Mouse (Mus musculus): ENCODE data around the gene Depp1. TPM values are rescaled to one million over a fixed set of nuclear protein-coding genes. Genes with fewer than 3 reads are reported as not detected.

The Depp1 gene
- polyA plus RNA-seq, 2 experiments from 2014 or later: not detected

- ATAC-seq: no peak
These were observed 598 bp upstream of the Depp1 start for GRCm38 (mm10) chr6:116649811-116650210.

- ATAC-seq: no peak
These were observed 1.2 kb downstream of the Depp1 start for GRCm38 (mm10) chr6:116651437-116652118.

DNA sequence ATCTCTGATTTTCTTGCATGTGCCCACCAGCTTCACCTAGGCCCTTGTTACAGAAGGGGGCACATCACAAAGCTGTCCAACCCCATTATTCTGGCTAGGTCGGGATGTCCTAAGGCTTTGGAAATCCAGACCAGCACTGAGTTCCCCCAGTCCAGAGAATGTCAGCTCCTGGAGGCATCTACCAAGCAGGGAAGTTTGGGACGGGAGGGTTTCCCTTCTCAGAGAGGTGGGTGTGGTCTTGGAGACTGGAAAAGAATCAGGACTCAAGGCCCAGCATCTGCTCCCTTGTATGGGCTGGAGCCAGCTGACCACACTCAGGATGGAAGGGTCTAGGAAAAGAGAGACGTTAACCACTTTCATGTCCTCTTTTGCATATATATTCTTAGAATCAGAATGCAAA lies 2.8 kb downstream of the Depp1 start:
- no peak for ATAC-seq

DNA sequence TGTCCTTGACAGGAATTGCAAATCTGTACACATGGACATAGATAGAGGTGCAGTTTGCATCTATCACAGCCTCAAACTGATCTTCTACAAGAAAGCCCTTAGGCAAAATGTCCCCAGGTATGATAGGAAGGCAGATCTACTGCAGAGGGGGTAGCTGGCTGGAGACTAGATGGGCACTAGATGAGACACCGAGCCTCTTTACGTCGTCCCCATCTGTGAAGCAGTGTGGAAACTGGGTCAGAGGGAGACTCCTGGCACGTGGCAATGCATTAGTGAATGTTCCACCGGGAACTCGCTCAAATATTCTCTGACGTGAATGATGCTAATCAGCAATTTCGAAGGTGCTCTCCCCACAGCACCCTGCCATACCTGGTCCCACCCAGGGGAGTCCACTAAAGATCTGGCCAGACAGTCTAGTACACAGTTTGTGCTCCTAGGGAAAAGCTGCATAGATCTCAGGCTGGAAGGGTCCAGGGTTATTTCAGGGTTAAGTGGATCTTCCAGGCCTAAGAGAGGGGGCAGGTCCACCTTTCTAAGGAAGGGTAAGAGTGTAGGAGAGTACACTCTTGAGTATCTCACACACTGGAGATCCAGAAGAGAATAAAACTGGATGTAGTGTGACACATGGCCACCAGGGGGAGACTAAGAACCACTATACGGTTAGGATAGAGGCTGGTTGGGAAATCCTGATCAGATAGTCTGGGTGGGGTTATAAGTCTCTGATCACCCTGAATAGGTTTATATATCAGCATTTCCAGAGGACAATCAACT lies 3.5 kb downstream of the Depp1 start:
- ATAC-seq: peak; percentile 68

GRCm38 (mm10) chr6:116663364-116663763 lies 13.0 kb downstream of the Depp1 start:
- no peak for ATAC-seq

GRCm38 (mm10) chr6:116664031-116664430 lies 13.6 kb downstream of the Depp1 start:
- ATAC-seq: no peak

- no peak for ATAC-seq
These were observed 14.4 kb downstream of the Depp1 start for GRCm38 (mm10) chr6:116664830-116665229.

GRCm38 (mm10) chr6:116666085-116666750 lies 15.8 kb downstream of the Depp1 start:
- ATAC-seq: no peak

DNA sequence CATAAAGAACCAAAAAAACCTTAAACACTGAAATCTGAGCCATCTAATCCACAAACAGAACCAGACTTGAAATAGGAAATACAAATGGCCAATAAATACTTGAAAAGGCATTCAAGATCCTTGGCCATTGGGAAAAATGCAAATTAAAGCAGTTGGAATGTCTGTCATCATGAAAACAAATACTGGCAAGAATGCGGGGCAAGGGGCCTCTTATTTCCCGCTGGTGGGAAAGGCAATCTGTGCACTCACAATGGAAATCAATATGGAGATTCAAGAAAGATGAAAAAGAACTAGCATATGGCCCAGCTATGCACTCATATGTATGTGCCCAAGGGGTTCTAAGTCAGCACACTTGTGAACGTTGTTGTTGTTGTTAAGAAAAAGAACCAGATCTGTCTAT lies 16.5 kb downstream of the Depp1 start:
- no peak for ATAC-seq

DNA sequence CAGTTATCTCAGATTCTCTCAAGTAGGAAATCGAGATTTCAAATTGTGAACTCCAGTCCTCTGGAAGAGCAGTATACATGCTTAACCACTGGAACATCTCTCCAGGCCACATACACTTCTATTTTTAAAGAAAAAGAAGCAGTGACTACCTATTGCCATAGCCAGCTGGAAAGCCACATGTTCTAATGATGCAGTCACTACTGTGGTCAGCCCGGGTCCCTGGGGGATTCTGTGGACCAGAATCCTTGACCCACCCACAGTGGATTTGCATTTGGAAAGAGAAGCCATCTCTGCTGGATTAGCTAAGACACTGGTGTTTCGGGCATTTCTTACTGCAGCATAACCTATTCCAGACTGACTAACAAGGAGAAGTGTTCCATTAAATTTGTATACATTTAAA lies 17.0 kb downstream of the Depp1 start:
- no peak for ATAC-seq

GRCm38 (mm10) chr6:116668682-116669470 lies 18.5 kb downstream of the Depp1 start:
- ATAC-seq: no peak

DNA sequence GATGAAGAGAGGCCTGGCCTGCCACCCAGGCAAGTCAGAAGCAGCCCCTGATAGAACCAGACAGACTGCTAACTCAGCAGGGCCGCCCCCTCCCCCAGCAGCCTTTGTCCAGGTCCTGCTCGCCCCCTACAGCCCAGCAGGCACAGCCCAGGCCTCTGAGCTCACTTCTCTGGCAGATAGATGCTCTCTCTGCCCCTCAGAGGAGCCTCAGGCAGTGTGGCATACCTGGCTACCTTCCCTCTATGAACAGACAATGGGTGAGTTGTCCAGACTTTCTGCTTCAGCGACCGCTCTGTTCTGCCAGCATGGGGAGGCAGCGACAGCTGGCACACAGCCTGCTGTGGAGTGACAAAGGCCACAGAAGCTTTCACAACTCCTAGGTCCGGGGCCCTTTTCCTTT lies 19.7 kb downstream of the Depp1 start:
- no peak for ATAC-seq

GRCm38 (mm10) chr6:116671031-116671430 lies 20.6 kb downstream of the Depp1 start:
- no peak for ATAC-seq

- ATAC-seq: no peak
These were observed 21.4 kb downstream of the Depp1 start for GRCm38 (mm10) chr6:116671768-116672167.

GRCm38 (mm10) chr6:116672349-116672748 lies 21.9 kb downstream of the Depp1 start:
- no peak for ATAC-seq

DNA sequence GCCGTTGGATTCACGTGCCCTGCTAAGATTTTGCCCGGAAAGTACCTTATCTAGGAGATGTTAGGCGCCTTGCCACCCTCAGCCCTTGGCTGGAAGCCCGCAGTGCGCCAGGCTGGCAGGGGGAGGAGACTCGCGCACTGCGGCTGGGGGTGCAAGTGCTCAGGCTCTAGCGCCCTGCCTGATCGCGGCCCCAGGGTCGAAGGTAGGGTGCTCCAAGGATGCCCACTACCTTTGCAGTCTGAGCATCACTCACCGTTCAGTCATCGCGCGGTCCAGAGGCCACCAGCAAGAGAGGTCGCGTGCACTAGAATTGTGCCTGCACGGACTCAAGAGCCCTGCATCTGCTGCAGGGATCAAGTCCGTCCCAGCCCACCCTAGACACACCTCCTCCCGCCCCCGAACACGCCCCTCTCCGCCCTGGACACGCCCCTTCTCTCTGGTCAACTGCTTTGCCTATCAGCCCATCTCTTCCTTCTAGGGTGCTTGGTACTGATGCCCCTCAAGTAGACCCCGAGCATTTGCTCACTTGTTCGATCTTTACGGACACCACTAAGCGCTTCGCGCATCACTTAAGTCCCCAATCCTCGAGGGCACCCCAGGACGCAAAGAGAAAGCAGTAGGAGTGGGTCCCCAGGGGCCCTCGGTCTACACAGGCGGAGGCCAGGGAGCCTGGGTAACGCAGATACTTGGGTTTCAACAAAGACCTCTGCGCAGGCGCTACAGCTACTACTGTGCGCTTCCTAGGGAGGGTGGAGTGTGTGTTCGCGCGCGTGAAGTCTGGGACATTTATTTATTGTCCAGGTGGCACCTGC lies 23.3 kb downstream of the Depp1 start, which contains the start of gene Rassf4:
Gene Rassf4, minus strand, starts transcription at position 482 of the 812 bp plus-strand sequence.
- ATAC-seq: peak; percentile 76

GRCm38 (mm10) chr6:116674283-116674886 lies 24.0 kb downstream of the Depp1 start:
- ATAC-seq: peak; percentile 32

- ATAC-seq: no peak
These were observed 26.0 kb downstream of the Depp1 start for GRCm38 (mm10) chr6:116676355-116676913.

GRCm38 (mm10) chr6:116677321-116677720 lies 26.9 kb downstream of the Depp1 start:
- no peak for ATAC-seq

DNA sequence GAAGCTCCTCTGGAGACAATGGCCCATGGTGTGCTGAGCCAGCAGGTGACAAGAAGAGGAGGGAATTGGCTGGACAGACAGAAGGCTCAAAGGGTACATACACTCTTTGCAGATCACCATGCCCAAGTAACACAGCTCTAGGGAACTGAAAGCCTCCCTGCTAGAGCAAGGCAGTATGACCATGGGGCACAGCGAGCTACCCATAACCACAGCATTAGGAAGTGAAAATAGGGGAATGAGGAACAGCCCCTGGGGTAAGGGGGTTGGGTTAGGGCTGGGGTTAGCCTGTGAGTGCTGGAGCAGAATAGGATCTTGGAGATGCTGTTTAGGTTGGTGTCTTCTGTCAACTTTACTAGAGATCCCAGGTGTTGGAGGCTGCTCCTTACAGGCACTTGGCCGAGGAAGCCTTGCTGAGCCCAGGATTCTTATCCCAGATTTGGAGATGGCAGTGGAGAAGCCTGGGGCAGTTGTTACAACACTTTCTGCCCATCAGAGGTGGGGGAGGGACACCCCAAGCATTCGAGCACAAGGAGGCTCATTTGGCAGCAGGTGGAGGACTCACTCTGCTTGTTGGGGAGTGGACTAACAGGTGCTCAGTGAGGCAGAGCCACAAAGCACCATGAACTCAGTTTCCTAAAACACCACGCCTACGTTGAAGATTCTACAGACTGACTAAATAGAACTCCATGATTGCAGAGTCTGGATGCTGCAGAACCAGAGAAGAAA lies 29.3 kb downstream of the Depp1 start:
- no peak for ATAC-seq

All from CD4-positive, CD25-positive, alpha-beta regulatory T cell, adult 4 months (primary cell).